Mouse (Mus musculus) thymus, adult 2 months (tissue): Measurements from ENCODE around the gene Npas2.

Source experiments
- CTCF ChIP-seq: fragments of 200-500 bp; IDR thresholded peaks from 2 replicates; pipeline ENCODE4 v1.5.1; 2012; ENCODE audit warnings: mild to moderate bottlenecking, control low read depth, low read length, moderate library complexity, borderline replicate concordance; ENCODE audit not compliant: control insufficient read depth, poor library complexity, insufficient read depth; ENCODE audit errors: extremely low read depth
- POLR2A ChIP-seq: fragments of 200-500 bp; IDR thresholded peaks from 2 replicates; pipeline ENCODE4 v1.6.1; 2012; ENCODE audit warnings: mild to moderate bottlenecking, low read length, control low read depth, moderate library complexity; ENCODE audit not compliant: control insufficient read depth, poor library complexity, insufficient read depth; ENCODE audit errors: extremely low read depth

GRCm38 (mm10) chr1:39349427-39349826, 155.9 kb downstream of the Npas2 start:
- TF ChIP-seq CTCF: no peak
- no peak for TF ChIP-seq POLR2A
